ENCODE assay signal across 14 mouse cellular contexts in the genomic region with DNA sequence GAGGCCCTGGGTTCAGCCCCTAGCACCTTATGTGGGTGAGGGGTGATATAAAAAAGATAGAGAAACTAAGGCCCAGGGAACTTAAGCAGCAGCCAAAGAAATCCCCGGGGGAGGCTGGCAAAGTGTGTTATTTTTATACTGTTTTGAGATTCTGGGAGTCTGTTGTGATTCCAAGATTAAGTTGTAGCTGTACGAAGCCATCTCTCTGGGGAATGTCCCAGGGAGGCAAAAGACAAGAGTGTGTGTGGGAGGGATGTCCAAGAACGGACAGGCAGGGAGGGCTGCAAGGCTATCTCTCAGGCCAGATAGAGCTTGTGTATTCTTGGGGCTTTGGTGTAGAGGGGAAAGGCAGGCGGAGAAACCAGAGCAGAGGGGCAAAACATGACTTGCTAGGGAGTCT. TPM values are rescaled to one million over a fixed set of nuclear protein-coding genes. Genes with fewer than 3 reads are reported as not detected.
A peak's percentile ranks its signal among the peaks of the same experiment; 100 is the strongest.
DNase-seq lines count a peak whose midpoint lies in the region; TF ChIP-seq lines count a peak whose summit lies in the region.
"Had no signal": no experiment of that assay in that cellular context is flagged by ENCODE, and none has a peak within 500 bp of the region (broad histone marks: within the 10 kb centered on the region; RNA-seq: fewer than 3 reads in every experiment).

No protein-coding gene starts in this region.

- H3K9ac ChIP-seq in heart, adult 2 months (ENCODE audit: low read depth, low read length), result no peak overlapping the region
- H3K9ac ChIP-seq: embryonic facial prominence, embryonic 15.5 days; hindbrain, embryonic 13.5 days; intestine, embryonic 15.5 days; liver, embryonic 14.5 days; lung, embryonic 15.5 days had no signal

- TF ChIP-seq POLR2A in heart, adult 2 months (IDR thresholded peaks at IDR 0.05; ENCODE audit: insufficient read depth, low read depth, low read length), result no peak

- peaks cover 3% of the 10 kb centered on the region for H3K4me1 ChIP-seq in heart, adult 2 months (ENCODE audit: control insufficient read depth, insufficient read depth, low read length)
- H3K4me1 ChIP-seq: neural tube, embryonic 13.5 days had no signal

- intact Hi-C loops in heart, adult 2 months (cut with DNase I), result loop anchor here (1.0 to 5.0 kb wide), 3 partner anchors 47 to 117 kb away; a partner anchor contains a TSS
- intact Hi-C loops in heart, postnatal 36 days (cut with DNase I), result loop anchor here (1.0 kb wide), 2 partner anchors 48 to 84 kb away; no protein-coding TSS in a partner anchor
- intact Hi-C loops in left cerebral cortex, postnatal 14 days (cut with DNase I), result loop anchor here (1.0 to 2.0 kb wide), 2 partner anchors 20 to 48 kb away; no protein-coding TSS in a partner anchor

- 53% methylated on average over 4 of the region's 4 CpGs for WGBS in heart, adult 2 months

- TF ChIP-seq EP300 in heart, adult 2 months (IDR thresholded peaks at IDR 0.05; ENCODE audit: insufficient read depth, low read depth, low read length), result no peak

- no peaks in the 10 kb centered on the region for H3K36me3 ChIP-seq in heart, adult 2 months (ENCODE audit: control insufficient read depth, insufficient read depth, low read length)
- H3K36me3 ChIP-seq: embryonic facial prominence, embryonic 15.5 days; hindbrain, embryonic 13.5 days; intestine, embryonic 15.5 days; lung, embryonic 15.5 days; neural tube, embryonic 13.5 days had no signal

- H3K27ac ChIP-seq in heart, adult 2 months, result peak overlapping the region; percentile 7; the same call in 1 of the 2 replicates
- H3K27ac ChIP-seq: embryonic facial prominence, embryonic 15.5 days; hindbrain, embryonic 13.5 days; intestine, embryonic 15.5 days; liver, embryonic 14.5 days; lung, embryonic 15.5 days; neural tube, embryonic 13.5 days had no signal

- no peak overlapping the region for H3K4me3 ChIP-seq in heart, adult 2 months
- H3K4me3 ChIP-seq: hindbrain, embryonic 13.5 days; intestine, embryonic 15.5 days; lung, embryonic 15.5 days; neural tube, embryonic 13.5 days had no signal

- H3K27me3 ChIP-seq in heart, adult 2 months (ENCODE audit: control insufficient read depth, insufficient read depth, low read length), result no peaks in the 10 kb centered on the region
- H3K27me3 ChIP-seq: embryonic facial prominence, embryonic 15.5 days; intestine, embryonic 15.5 days; lung, embryonic 15.5 days; neural tube, embryonic 13.5 days had no signal

- H3K79me2 ChIP-seq in heart, adult 2 months (replicated peaks; ENCODE audit: control insufficient read depth, insufficient read depth, low read length), result no peaks in the 10 kb centered on the region

- no peak for DNase-seq in heart, adult 2 months
- DNase-seq in heart, postnatal 36 days, result no peak
- peak; percentile 27 to 45 for DNase-seq in left cerebral cortex, postnatal 14 days (ENCODE audit: low spot score in 2 of 2)
- no peak for DNase-seq in left cerebral cortex, adult 9 months (ENCODE audit: low spot score in 2 of 2)
- DNase-seq in adipocyte (ENCODE audit: low spot score), result peak; percentile 58
- peak; percentile 77 for DNase-seq in testis, postnatal 14 days (ENCODE audit: low spot score)
- DNase-seq in adrenal gland, adult 2 months, result no peak
- DNase-seq: thymus, adult 18-20 months had no signal

- TF ChIP-seq CTCF in heart, adult 2 months (IDR thresholded peaks at IDR 0.05), result no peak

RNA-seq across cellular contexts. Expression of a gene that starts 11.9 kb away (rescaled TPM):
- total RNA-seq in heart, adult 2 months (2021), result 1 to 10 TPM; 5.7 to 5.9 TPM
- polyA plus RNA-seq in heart, adult 2 months (2012; rRNA removed), result 5.4 and 10.1 TPM in 2 replicates
- total RNA-seq in heart, postnatal 36 days (2021), result 10 to 100 TPM in 1 of 2 experiments, 1 to 10 TPM in 1; 4.4 to 10.1 TPM
- total RNA-seq in left cerebral cortex, postnatal 14 days (2021), result 1 to 10 TPM; 3.5 to 4.6 TPM
- total RNA-seq in adrenal gland, adult 2 months (2021), result 1 to 10 TPM; 2.5 to 3.4 TPM
- 2.4 and 3.0 TPM in 2 replicates for polyA plus RNA-seq in adrenal gland, adult 2 months (2012; rRNA removed)

RNA-seq across cellular contexts. Expression of a gene that starts 16.3 kb away (rescaled TPM):
- 10 to 100 TPM; 75.0 to 82.4 TPM for total RNA-seq in heart, adult 2 months (2021)
- 51.8 and 73.7 TPM in 2 replicates for polyA plus RNA-seq in heart, adult 2 months (2012; rRNA removed)
- 10 to 100 TPM; 81.0 to 94.8 TPM for total RNA-seq in heart, postnatal 36 days (2021)
- total RNA-seq in left cerebral cortex, postnatal 14 days (2021), result 10 to 100 TPM; 35.9 to 38.8 TPM
- 10 to 100 TPM; 42.1 to 73.8 TPM for total RNA-seq in adrenal gland, adult 2 months (2021)
- polyA plus RNA-seq in adrenal gland, adult 2 months (2012; rRNA removed), result 40.3 TPM in 2 replicates

RNA-seq across cellular contexts. Expression of a gene that starts 50.2 kb away (rescaled TPM):
- 10 to 100 TPM; 71.0 to 76.2 TPM for total RNA-seq in heart, adult 2 months (2021)
- 24.5 and 29.4 TPM in 2 replicates for polyA plus RNA-seq in heart, adult 2 months (2012; rRNA removed)
- total RNA-seq in heart, postnatal 36 days (2021), result 10 to 100 TPM; 78.4 to 82.7 TPM
- total RNA-seq in left cerebral cortex, postnatal 14 days (2021), result 100 to 1,000 TPM; 102 to 103 TPM
- 100 to 1,000 TPM; 104 to 109 TPM for total RNA-seq in adrenal gland, adult 2 months (2021)
- polyA plus RNA-seq in adrenal gland, adult 2 months (2012; rRNA removed), result 33.0 and 38.7 TPM in 2 replicates

Comparison
In these comparisons a context has a peak if more than half of its experiments do, and no peak if none do; other contexts are left out.
1. DNase-seq: peak in left cerebral cortex, postnatal 14 days (2 of 2), adipocyte (single experiment) and testis, postnatal 14 days (single experiment); none in heart, adult 2 months (0 of 2), heart, postnatal 36 days (0 of 2), left cerebral cortex, adult 9 months (0 of 2) and adrenal gland, adult 2 months (single experiment).